Mouse (Mus musculus) R1 (cell line): ENCODE data around the gene Spag4.

ENCODE experiments used
- DNase-seq: peaks from one replicate; pipeline ENCODE4 v3.0.0-alpha.2; 2018; ENCODE audit warnings: low read depth, low spot score

Spag4 gene

DNA sequence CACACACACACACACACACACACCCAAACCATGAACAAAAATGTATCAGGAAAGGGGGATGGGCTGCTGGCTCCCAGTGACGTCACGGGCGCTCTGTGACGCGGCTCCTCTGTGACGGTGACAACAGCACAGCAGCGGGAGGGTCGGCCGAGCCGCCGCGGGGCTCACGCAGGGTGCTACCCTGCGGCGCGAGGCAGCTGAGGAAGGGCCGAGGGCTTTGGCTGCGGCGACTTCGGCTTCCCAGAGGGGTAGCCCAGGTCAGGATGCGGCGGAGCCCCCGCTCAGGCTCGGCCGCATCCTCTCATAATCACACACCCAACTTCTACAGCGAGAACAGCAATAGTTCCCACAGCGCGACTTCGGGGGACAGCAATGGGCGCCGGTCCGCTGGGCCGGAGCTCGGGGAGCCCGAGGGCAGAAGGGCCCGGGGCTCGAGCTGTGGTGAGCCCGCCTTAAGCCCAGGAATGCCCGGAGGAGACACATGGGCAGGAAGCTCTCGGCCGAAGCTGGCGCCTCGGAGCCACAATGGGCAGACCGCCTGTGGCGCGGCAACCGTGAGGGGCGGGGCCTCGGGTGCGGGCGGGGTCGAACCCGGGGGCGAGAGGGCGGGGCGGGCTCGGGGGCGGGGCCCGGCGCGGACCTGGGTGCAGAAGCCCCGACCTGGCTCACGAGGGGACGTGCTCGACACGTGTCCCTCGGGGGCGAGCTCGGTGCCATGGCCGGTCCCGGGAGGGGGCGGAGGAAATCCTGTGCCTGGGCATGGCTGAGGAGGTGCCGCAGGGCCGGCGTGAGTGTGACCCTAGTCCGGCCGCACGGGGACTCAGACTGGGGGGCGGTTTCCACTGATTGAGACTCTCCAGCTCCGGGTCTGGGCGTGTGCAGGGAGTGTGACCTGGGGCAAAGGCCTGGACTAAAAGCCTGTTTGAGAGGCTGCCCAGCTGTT is at the start of gene Spag4:
Spag4 (plus strand) TSS at position 77 of the 943 bp plus-strand sequence.
- DNase-seq: peak; percentile 79

DNA sequence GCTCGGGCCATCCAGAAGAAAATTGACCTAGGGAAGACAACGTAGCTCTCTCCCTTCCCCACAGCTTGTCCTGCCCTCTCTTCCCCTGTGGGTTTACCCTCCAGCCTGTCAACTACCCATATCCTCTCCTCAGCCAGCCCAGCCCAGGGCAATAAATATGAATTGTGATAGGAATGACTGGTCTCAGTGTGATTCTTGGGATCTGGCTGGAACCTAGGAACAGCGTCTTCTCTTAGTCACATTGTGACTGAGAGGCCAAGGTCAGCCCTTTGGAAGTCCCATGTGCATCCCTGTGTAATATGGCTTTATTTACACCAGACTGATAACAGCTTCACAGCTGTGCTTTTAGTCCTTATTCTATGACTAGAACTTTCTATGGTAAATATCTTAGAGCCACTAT is 46.9 kb upstream of the Spag4 start:
- DNase-seq: no peak

DNA sequence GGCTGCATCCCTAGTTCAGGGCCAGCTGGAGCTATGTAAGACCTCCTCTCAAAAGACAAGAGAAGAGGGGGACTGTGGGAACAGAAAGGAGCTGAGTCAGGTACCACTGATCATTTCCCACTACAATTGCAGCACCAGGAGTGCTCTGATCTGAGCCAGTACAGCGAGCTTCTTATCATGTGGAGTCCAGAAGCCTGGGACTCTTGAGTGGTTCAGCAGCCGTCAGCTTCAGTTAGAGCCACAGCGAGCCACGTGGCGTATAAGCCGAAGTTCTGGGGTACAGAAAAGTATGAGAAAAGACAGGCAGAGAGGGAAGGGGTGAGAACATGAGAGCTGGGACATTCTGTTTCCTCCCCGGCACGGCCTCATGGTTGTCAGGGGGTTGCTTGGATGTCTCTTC is 43.8 kb upstream of the Spag4 start:
- no peak for DNase-seq

DNA sequence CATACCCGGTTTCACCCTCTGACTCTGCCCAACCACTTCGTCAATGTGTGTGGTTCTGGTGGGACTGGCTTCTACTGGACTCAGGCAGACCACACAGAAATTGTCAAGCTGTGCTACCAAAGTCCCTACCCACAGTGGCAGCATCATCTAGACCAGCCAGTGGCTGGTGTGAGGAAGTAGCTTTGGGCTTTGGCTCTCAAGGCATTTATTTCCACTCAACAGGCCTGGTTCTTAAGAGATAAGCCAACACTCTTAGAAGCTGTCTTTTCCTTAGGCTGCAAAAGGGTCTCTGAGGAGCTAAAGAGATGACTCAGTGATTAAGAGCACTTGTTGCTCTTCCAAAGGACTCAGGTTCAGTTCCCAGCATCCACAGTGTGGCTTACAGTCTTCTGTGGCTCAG is 43.2 kb upstream of the Spag4 start:
- no peak for DNase-seq

DNA sequence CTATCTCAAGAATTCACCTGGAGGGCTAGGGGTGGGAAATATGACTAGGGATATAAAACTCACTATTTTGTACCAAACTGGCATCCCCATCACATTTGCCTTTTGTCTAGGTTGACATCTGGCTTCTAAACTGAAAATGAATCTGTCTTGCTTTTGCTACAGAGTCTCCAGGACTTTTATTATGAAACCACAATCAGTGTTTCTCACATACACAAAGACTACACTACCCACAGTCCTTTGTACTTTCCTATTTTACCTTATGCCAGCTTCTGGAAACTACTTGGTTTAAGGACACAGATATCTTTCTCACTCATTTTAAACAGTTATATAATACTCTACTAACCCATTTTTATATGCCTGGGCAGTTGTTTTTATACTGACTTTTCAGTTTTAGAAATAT is 39.5 kb upstream of the Spag4 start:
- DNase-seq: peak; percentile 48

DNA sequence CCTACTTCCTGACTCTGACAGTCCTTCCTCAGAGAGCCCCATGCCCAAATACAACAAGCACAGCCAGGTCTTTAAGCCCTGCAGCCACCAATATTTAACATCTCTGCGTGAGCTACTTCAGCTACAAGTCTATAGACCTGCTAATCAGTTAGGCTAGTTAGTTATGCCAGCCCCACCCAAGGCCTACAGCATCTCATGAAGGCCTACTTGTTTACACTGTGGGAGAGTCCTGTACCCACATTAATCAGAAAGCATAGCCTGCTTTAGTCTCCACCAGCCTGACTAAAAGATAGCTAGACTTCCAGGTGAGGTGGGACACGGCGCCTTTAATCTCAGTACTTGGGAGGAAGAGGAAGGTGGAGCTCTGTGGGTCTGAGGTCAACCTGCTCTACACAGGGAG is 25.6 kb upstream of the Spag4 start:
- DNase-seq: no peak

GRCm38 (mm10) chr2:156042903-156043302 is 22.1 kb upstream of the Spag4 start:
- DNase-seq: no peak

GRCm38 (mm10) chr2:156047929-156048328 is 17.0 kb upstream of the Spag4 start:
- peak; percentile 72 for DNase-seq

DNA sequence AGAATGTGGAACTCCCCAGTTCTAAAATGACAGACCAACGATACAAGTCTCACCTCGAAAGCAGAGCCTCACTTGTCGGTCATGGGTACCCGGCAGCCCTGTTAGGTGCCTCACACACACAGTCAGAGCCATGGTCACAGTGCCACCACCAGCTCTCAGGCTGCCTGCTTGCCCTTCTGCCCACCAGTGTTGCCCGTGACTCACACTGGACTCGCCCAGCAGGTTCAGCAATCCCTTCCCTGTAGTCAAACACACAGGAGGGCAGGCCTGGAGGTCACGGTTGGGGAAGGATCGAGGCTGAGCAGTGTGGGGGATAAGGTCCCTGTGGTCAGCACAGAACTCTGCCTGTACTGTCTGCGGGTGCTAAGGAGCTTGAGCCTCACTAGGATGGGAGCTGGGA is 12.2 kb upstream of the Spag4 start, which contains the start of gene Fer1l4:
Fer1l4 (minus strand) TSS at position 132 of the 400 bp plus-strand sequence.
- no peak for DNase-seq

GRCm38 (mm10) chr2:156066126-156066525 is 1.2 kb downstream of the Spag4 start:
- DNase-seq: no peak

DNA sequence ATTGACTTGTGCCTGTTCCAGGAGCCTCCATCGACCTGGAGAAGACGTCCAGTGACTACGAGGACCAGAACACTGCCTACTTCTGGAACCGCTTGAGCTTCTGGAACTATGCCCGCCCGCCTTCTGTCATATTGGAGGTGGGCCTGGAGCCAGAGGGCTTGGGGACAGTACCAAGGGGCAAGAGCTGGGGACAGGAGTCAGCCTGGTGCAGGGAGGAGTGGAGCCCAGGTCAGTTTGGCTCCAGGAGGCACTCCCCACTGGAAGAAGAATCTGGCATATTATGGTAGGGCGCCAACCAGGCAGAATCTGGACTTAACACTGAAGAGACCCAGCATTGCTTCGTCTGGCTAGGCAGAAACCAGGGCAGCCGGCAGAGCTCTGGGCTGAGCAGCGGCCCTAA is 2.9 kb downstream of the Spag4 start:
- DNase-seq: no peak

DNA sequence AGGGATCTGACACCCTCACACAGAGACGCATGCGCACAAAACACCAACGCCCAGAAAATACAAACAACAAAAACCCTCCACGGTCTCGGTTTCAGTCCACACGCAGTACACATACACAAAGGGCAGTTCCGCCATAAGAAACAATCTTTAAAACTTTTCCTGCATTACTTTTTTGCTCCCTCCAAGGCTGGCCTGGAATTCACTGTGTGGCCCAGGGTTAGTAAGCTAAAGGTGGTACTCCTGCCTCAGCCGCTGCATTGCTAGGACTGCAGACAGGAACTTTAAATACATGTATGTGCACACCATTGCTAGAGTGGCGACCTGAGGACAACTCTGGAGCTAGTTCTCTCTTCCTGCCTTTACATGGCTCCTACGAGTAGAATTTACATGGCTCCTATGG is 6.3 kb downstream of the Spag4 start:
- no peak for DNase-seq

GRCm38 (mm10) chr2:156073725-156074124 is 8.8 kb downstream of the Spag4 start:
- no peak for DNase-seq

DNA sequence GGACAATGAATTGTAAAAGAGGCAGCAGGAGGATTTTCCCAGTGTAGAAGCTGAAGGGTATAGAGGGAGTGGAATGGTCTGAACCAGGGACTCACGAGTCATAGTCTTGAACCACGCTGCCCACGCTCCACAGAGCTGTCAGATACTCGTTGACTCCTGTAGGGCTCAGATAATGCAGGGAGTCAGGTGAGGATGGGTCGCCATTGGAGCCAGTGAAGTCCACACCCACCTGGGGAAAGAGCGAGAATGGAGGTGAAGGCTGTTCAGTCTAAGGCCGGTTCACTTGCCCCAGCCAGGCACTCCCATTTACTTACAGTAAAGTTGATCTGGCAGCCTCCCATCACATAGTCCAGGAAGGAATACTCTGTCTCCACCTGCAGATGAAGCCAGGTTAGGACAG is 12.5 kb downstream of the Spag4 start:
- DNase-seq: no peak

- DNase-seq: no peak
Observed at GRCm38 (mm10) chr2:156078421-156079182, 13.6 kb downstream of the Spag4 start.

GRCm38 (mm10) chr2:156079183-156079560 is 14.2 kb downstream of the Spag4 start:
- no peak for DNase-seq

- DNase-seq: peak; percentile 37
Observed at GRCm38 (mm10) chr2:156079674-156080073, 14.7 kb downstream of the Spag4 start.

GRCm38 (mm10) chr2:156080391-156080790 is 15.4 kb downstream of the Spag4 start:
- DNase-seq: no peak

- DNase-seq: no peak
Observed at GRCm38 (mm10) chr2:156084541-156084940, 19.6 kb downstream of the Spag4 start.

DNA sequence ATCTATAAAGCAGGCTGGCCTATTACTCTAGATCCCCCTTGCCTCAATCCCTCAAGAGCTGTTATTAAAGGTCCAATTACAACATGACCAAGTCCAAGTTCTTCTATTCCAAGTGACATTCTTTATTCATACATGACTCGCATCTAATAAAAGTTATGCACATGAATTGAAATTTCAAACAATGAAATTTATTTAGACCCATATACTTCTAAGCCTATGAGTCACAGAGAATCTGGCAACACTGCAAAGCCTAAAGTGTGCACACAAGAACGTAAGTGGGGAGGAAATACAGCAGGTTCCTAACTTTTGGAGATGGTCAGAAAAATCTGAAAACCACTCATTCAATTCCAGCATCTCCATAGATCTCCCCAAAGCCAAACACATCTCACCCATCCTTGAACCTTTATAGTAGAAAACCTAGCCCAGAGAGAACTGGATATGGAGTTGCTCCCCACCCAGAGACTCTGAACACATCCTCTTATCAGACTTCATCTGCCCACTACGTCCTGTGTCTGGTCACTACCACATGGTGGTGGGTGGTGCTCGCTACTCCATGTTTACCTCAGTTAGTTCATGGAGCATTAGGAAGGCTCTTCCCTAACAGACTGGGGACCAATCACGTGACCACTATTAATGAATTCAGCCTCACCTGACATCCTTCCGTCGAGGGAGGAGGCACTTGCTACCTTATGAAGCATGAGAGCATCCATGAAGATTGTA is 22.6 kb downstream of the Spag4 start:
- DNase-seq: no peak

GRCm38 (mm10) chr2:156089799-156090198 is 24.8 kb downstream of the Spag4 start:
- DNase-seq: no peak

DNA sequence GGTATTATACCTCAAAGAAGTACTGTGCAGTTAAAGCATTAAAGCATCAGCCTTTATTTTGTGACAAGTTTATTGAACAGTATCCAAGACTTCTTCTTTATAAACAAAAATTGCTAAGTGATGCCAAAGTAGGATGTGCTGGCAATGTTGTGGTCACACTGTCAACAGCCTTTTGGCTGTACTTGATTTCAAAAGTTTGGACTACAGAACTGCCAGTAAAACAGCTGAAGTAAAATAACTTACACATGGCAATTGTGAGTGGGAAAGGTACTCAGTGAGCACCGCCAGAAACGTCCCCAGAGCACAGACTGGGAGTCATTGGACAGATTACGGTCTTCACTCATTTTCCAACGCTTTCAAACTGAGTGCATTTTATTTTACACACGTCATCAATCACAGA is 27.0 kb downstream of the Spag4 start:
- no peak for DNase-seq
